Mouse (Mus musculus) olfactory bulb, adult 2 months (tissue): ENCODE measurements around the gene H2-Q4.
A peak's percentile ranks its signal among the peaks of the same experiment; 100 is the strongest.
"Not testable (repeated sequence)": the region's sequence is repeated elsewhere in the genome, so short reads cannot be mapped to it uniquely, and the experiment has no call there.

Source experiments
- CTCF ChIP-seq: fragments of 200-500 bp; IDR thresholded peaks from 2 replicates; pipeline ENCODE4 v1.5.1; 2012; ENCODE audit warnings: low read depth, mild to moderate bottlenecking, low read length, moderate library complexity; ENCODE audit not compliant: insufficient read depth
- POLR2A ChIP-seq: fragments of 200-500 bp; IDR thresholded peaks from 2 replicates; pipeline ENCODE4 v1.6.1; 2012; ENCODE audit warnings: mild to moderate bottlenecking, low read depth, low read length, moderate library complexity; ENCODE audit not compliant: insufficient read depth

- TF ChIP-seq CTCF, result peak; percentile 52; the same call in 1 of the 2 replicates
- not testable (repeated sequence) for TF ChIP-seq POLR2A
Observed at GRCm38 (mm10) chr17:35420206-35420810, 40.9 kb downstream of the H2-Q4 start.
